Comparison of ENCODE assay signal across 8 mouse cellular contexts in the genomic region with DNA sequence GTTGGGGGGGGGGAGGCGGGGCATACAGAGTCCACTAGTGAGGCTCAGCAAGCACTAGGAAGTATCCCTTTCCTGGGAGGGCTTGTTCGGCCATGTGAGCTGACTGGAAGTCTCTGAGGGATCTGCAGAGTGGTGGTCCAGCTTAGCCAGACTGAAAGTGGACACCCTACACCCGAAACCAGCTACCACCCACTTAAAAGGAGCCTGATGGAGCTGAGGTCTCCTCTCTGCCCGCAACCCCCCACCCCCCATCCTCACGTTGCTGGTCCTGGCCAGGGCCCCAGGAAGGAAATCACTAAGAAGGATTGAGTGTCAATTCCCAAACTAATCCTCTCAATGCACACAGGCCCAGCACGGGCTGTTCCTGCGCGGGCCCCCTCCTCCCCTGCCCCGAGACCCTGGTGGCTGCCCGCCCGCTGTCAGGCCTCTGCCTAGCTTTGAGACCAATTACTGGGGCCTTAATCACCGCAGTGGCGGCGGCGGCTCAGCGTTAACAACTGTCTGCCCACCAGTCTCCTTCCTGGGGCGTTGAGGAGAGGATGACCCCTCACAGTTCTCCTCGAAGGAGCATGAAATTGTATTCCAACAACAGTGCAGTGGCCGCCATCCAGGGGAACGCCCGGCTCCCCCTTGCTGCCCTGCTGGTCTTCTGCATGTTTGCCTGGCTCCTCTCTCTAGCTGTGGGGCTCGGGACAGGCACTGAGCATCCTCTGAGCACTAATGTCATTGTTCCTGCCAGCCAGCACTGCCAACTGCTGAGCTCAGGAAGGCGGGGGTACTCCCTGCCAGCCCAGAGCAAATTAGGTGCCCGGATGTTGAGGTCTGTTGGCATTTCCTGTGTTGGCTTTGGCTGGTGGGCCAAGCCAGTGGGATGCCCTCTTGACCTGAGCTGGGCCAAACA. TPM values are rescaled to one million over a fixed set of nuclear protein-coding genes. Genes with fewer than 3 reads are reported as not detected.
A peak's percentile ranks its signal among the peaks of the same experiment; 100 is the strongest.
DNase-seq lines count a peak whose midpoint lies in the region; ATAC-seq and TF ChIP-seq lines count a peak whose summit lies in the region.

No protein-coding gene starts in this region.

- DNase-seq in kidney, adult 9 months = no peak
- peak; percentile 53 for DNase-seq in embryo, embryonic 10.5 days (ENCODE audit: low spot score)
- no peak for DNase-seq in right cerebral cortex, postnatal 25 days
- DNase-seq in spleen, postnatal 10 days (ENCODE audit: low spot score in 2 of 2) = no peak
- DNase-seq in left cerebral cortex, adult 18-20 months (ENCODE audit: low spot score in 2 of 2) = no peak

- no peaks in the 10 kb centered on the region for H3K36me3 ChIP-seq in kidney, embryonic 16.5 days (ENCODE audit: insufficient read depth, low read length)
- no peaks in the 10 kb centered on the region for H3K36me3 ChIP-seq in hindbrain, embryonic 16.5 days (ENCODE audit: control insufficient read depth, insufficient read depth, low read length)
- H3K36me3 ChIP-seq in myocyte (ENCODE audit: control insufficient read depth, insufficient read depth) = no peaks in the 10 kb centered on the region

- no peak overlapping the region for H3K4me2 ChIP-seq in kidney, embryonic 16.5 days (replicated peaks; ENCODE audit: low read depth, low read length)
- H3K4me2 ChIP-seq in hindbrain, embryonic 16.5 days (ENCODE audit: low read length) = peak overlapping the region; percentile 12; the same call in 1 of the 2 replicates
- peak overlapping the region; percentile 71 for H3K4me2 ChIP-seq in myocyte (ENCODE audit: low read depth)

- no peaks in the 10 kb centered on the region for H3K9me3 ChIP-seq in kidney, embryonic 16.5 days (ENCODE audit: low read length)
- H3K9me3 ChIP-seq in hindbrain, embryonic 16.5 days (ENCODE audit: control insufficient read depth, low read length) = no peaks in the 10 kb centered on the region

- TF ChIP-seq POLR2A in myocyte (IDR thresholded peaks at IDR 0.05; ENCODE audit: insufficient read length, low read depth) = peak; percentile 68

- H3K4me3 ChIP-seq in kidney, embryonic 16.5 days (ENCODE audit: low read length) = no peak overlapping the region
- no peak overlapping the region for H3K4me3 ChIP-seq in hindbrain, embryonic 16.5 days (ENCODE audit: low read length)
- no peak overlapping the region for H3K4me3 ChIP-seq in myocyte

- peaks cover 36% of the 10 kb centered on the region for H3K4me1 ChIP-seq in kidney, embryonic 16.5 days (ENCODE audit: insufficient read depth, low read length)
- peaks cover 10% of the 10 kb centered on the region for H3K4me1 ChIP-seq in hindbrain, embryonic 16.5 days (ENCODE audit: control insufficient read depth, insufficient read depth, low read depth, low read length)

- no peak overlapping the region for H3K9ac ChIP-seq in kidney, embryonic 16.5 days (replicated peaks; ENCODE audit: low read length)
- H3K9ac ChIP-seq in hindbrain, embryonic 16.5 days (ENCODE audit: low read depth, low read length) = peak overlapping the region; percentile 48

- H3K27me3 ChIP-seq in kidney, embryonic 16.5 days (ENCODE audit: insufficient read depth, low read length) = no peaks in the 10 kb centered on the region
- no peaks in the 10 kb centered on the region for H3K27me3 ChIP-seq in hindbrain, embryonic 16.5 days (replicated peaks; ENCODE audit: control insufficient read depth, insufficient read depth, low read length)
- no peaks in the 10 kb centered on the region for H3K27me3 ChIP-seq in myocyte (ENCODE audit: control insufficient read depth, insufficient read depth, insufficient read length)

- peak overlapping the region; percentile 41 for H3K27ac ChIP-seq in kidney, embryonic 16.5 days (ENCODE audit: low read length)
- H3K27ac ChIP-seq in hindbrain, embryonic 16.5 days (ENCODE audit: low read depth, low read length) = peak overlapping the region; percentile 51

- WGBS in kidney, embryonic 16.5 days = 17% methylated on average over 24 of the region's 24 CpGs
- WGBS in hindbrain, embryonic 16.5 days = 28% methylated on average over 22 of the region's 24 CpGs

- peak overlapping the region; percentile 2 for H3ac ChIP-seq in myocyte (ENCODE audit: control insufficient read depth, insufficient read length)

- H3K79me2 ChIP-seq in myocyte (ENCODE audit: control insufficient read depth, insufficient read depth) = no peaks in the 10 kb centered on the region

- no peak; the same call in 1 of the 2 replicates for ATAC-seq in kidney, embryonic 16.5 days (ENCODE audit: low FRiP score, low TSS enrichment)
- peak; percentile 76 for ATAC-seq in hindbrain, embryonic 16.5 days

TF ChIP-seq in myocyte, 11 proteins besides CTCF, POLR2A, EP300 and RAD21:
- TF ChIP-seq POLR2AphosphoS2 (IDR thresholded peaks at IDR 0.05; ENCODE audit: insufficient read length, low read depth) (peak; percentile 69), MYOD1 (IDR thresholded peaks at IDR 0.05; ENCODE audit: control insufficient read depth in 1 of 3, insufficient read length in 2 of 3, low read depth in 2 of 3) (peak in 1 of 3 experiments; percentile 67), MYOG (IDR thresholded peaks at IDR 0.05; ENCODE audit: control insufficient read depth in 1 of 3, insufficient read depth in 1 of 3, insufficient read length in 2 of 3, low read depth in 2 of 3) (peak in 1 of 3 experiments; percentile 36), SRF (IDR thresholded peaks at IDR 0.05; ENCODE audit: control insufficient read depth, insufficient read length, low read depth) (peak; percentile 65), E2F4 (IDR thresholded peaks at IDR 0.05; ENCODE audit: insufficient read depth) (no peak)

RNA-seq across cellular contexts. Expression of gene Eif2b2, which starts 18.1 kb away (rescaled TPM):
- polyA plus RNA-seq in kidney, embryonic 16.5 days (2015; fragmentation: Nextera tagmentation; extraction: Ambion mirVana) = 108 and 110 TPM in 2 replicates
- polyA plus RNA-seq in hindbrain, embryonic 16.5 days (2015; fragmentation: Nextera tagmentation; extraction: Ambion mirVana) = 80.1 and 82.3 TPM in 2 replicates
- 342 TPM for polyA plus RNA-seq in myocyte (2012; fragmentation: generic; extraction: Trizol)
- 10 to 100 TPM; 63.4 to 67.2 TPM for total RNA-seq in left cerebral cortex, adult 18-20 months (2021)

RNA-seq across cellular contexts. Expression of gene Pgf, which starts 23.6 kb away (rescaled TPM):
- 16.9 and 18.4 TPM in 2 replicates for polyA plus RNA-seq in kidney, embryonic 16.5 days (2015; fragmentation: Nextera tagmentation; extraction: Ambion mirVana)
- polyA plus RNA-seq in hindbrain, embryonic 16.5 days (2015; fragmentation: Nextera tagmentation; extraction: Ambion mirVana) = 11.7 and 13.1 TPM in 2 replicates
- 41.9 TPM for polyA plus RNA-seq in myocyte (2012; fragmentation: generic; extraction: Trizol)
- 1 to 10 TPM; 2.5 to 3.0 TPM for total RNA-seq in left cerebral cortex, adult 18-20 months (2021)

RNA-seq across cellular contexts. Expression of gene Rps6kl1, which starts 50.1 kb away (rescaled TPM):
- polyA plus RNA-seq in kidney, embryonic 16.5 days (2015; fragmentation: Nextera tagmentation; extraction: Ambion mirVana) = 0.86 and 1.1 TPM in 2 replicates
- polyA plus RNA-seq in hindbrain, embryonic 16.5 days (2015; fragmentation: Nextera tagmentation; extraction: Ambion mirVana) = 39.0 and 39.4 TPM in 2 replicates
- polyA plus RNA-seq in myocyte (2012; fragmentation: generic; extraction: Trizol) = 0.53 TPM
- total RNA-seq in left cerebral cortex, adult 18-20 months (2021) = 10 to 100 TPM; 31.4 to 32.8 TPM

Comparison
In these comparisons a context has a peak if more than half of its experiments do, and no peak if none do; other contexts are left out.
1. RNA of gene Rps6kl1, which starts 50.1 kb away (polyA plus RNA-seq): 39.0 to 39.4 TPM in hindbrain, embryonic 16.5 days; 0.86 to 1.1 TPM in kidney, embryonic 16.5 days and 0.53 TPM in myocyte (single experiment); every median in the first group is over 10 times any median in the second.